Mouse (Mus musculus) testis, postnatal 14 days (tissue): ENCODE results near the gene Hmgcs2.

ENCODE experiments used
- DNase-seq: peaks from one replicate; pipeline ENCODE4 v3.0.0; 2021; ENCODE audit warnings: low spot score

Hmgcs2 gene

DNA sequence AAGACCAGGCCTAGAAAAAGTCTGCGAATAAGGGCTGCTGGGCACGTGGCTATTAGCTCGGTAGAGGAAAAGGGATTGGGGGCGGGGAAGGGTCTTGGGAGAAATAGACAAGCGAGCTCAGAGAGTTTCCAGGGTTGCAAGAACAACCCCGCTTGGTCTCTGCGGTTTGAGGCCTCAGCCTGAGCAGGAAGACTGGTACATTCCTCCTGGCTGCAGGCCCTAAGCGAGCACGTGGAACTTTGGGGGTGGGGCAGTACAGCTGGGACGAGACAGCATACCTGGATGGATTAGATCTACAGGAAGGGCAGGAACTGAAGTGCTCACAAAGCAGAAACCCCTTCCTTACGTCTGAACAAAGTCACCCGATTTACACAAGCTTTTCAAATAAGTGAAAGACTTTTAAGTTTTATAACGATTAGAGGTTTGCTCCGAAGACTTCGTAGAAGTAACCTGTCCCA is 58.4 kb downstream of the Hmgcs2 start:
- DNase-seq = peak; percentile 74

GRCm38 (mm10) chr3:98339097-98339705 is 59.0 kb downstream of the Hmgcs2 start:
- peak; percentile 43 for DNase-seq

- DNase-seq = peak; percentile 83
Observed at GRCm38 (mm10) chr3:98339706-98340109, 59.5 kb downstream of the Hmgcs2 start, which contains the start of gene Phgdh. TSS of gene Phgdh (minus strand) at chr3:98339990.

DNA sequence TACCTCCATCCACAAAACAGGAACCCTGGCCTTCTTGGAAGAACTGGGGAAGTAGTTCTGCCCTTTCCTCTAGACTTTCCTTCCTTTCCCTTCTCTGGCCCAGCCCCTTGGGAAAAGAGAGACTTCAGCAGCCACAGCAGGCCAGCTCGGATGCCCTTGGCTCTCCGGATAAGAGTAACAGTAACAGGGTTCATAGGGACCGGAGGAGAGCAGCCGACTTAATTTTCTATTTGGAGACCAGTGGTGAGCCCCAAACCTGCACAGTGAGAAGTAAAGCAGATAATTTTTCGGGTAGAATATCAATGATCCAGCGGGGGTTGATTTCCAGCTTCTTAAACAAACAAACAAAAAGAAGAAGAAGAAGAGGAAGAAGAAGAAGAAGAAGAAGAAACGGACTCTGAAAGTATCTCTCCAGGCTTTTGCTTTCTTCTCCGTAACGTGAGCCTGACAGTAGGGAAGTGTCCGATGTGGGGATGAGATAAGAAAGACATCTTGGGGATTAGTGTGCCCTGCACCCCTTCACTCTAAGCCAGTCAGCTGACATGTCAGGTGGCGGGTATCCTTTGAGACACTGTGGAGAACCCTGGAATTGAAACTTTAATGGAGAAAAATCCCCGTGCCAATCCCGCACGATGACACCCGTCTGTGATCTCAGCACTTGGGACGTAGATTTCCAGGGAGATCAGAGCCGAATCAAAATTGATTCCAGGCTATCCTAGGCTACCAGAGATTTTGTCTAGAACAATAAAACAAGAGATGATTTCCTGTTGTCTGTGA is 60.8 kb downstream of the Hmgcs2 start:
- DNase-seq = no peak

GRCm38 (mm10) chr3:98343235-98343634 is 63.0 kb downstream of the Hmgcs2 start:
- DNase-seq = no peak

DNA sequence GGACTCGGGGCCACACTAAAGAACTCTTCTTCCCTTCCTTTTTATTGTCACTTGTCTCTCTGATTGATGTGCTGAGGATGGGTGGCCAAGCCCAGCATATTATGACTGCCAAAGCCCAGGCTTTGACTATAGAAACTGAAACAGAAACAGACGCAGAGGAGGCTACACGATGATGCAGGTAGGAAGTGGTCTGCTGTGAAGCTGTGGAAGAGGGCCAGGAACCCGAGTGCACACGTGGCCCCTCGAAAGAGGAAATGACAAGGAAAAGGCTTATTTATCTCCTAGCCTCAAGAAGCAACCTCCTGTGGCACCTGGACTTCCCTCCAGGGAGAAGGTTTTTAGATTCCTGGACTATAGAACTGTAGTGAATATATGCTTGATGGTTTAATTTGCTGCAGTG is 67.9 kb downstream of the Hmgcs2 start:
- DNase-seq = no peak

DNA sequence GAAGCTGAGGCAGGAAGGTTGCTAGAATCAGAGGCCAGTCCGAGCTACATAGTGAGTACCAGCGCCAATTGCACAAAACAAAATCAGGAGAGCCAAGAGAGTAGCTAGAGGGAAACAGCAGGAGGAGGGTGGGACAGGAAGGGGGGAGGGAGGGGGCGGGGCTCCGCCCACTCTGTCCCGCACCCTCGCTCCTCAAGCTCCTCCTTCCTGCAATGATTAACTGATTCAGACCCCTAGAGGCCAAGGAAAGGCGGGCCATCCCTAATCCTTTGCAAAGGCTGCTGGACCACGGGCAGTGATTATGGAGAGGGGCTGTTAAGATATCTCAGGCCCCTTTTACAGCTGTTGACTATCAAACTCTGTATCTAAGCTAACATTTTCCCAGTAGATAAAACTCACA is 68.5 kb downstream of the Hmgcs2 start:
- DNase-seq = no peak

DNA sequence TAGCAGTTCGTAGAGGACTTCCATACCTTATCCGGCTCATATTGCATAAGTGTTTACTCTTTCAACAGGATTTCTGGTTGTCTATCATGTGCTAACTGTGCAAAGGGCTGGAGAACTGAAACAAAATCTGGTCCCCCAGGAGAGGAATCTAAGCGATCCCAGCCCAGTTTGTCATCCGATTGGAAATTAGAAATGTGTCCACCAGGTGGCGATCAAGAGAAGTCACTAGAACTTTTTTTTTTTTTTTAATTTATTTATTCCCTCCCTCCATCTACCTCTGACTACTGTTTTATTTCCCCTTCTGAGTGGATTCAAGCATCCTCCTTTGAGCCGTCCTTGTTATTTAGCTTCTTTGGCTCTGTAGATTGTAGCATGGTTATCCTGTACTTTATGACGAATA is 73.7 kb downstream of the Hmgcs2 start:
- DNase-seq = no peak

DNA sequence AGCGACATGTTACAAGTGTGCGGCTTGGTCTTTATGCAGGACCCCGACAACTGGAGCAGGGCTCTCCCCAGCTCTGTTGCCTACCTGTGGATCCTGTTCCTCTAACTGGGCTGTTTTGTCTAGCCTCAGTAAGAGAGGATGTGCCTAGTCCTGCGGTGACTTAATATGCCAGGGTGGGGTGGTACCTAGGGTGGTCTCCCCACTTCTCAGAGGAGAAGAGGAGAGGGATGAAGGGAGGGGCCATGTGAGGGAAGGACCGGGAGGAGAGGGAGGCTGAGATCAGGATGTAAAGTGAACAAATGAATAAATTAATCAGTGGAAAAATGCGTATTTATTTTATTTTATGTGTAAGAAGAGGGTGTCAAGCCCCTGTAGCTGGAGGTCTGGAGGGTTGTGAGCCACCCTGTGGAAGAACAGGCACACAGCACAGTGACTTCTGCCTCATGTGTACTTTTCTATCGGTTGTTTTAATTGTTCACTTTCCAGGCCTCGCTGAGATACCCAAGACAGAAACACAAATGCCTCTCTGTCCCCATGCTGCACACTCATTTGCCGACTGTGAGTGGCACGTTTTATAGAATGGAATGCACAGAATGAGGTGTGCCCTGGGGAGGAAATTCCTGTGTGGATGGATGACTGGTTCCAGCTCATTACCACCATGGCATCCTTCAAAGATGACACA is 75.2 kb downstream of the Hmgcs2 start:
- DNase-seq = no peak

DNA sequence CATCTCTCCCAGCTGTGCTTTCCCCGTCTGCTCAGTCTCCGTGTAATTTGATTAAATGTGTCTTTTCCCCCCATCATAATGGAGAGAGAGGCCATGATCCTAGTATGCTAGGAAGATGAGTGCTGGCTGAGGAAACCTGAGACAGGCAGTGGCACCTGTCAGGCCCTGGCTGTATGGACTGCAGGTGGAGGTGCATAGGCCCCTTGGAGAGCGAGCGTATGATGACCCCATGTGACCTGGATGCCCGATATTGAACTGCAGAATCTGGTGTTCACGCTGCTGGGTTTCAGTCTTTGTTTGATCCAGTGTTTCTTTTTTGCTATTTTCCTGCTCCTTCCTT is 75.8 kb downstream of the Hmgcs2 start:
- DNase-seq = no peak

DNA sequence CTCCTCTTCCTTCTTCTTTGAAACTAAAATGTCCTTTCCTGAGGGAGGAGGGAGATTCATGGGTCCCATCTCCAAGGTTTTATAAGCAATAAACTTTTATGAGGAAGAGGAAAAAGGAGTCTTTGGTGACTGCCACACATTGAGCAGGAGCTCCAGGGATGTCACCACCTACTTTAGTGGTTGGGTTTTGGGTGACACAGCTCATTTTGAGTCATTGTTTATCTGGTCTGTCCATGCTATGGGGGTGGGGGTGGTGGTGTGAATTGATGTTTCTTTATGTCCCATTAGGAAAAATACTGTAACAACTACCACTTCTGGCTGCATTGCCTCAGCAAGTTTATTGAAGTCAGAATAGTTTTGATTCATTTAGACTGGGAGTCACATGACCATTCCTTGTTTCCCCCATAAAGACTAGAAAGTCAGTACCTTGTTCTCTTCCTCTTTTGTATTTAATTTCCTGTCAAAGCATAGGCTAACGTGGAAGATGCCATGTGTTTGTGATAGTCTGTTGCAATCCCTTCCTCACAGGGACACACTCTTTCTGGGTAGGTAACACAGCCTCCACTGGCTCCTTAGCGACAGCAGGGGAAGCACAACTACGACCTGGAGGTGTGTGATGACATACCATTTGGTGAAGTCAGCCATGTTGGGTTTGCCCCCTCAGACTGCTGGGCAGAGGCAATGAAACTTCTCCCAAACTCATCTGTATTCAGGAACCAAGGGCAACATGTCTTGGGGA is 76.6 kb downstream of the Hmgcs2 start:
- no peak for DNase-seq
